Mouse (Mus musculus): ENCODE measurements around the gene Lypd4.

Gene Lypd4

GRCm38 (mm10) chr7:24890281-24891216, 20.8 kb upstream of the Lypd4 start:
- in situ Hi-C loops (cut with MboI; ENCODE audit: low pct_unique_long_range_greater_than_20kb in 1 of 2, low sequenced_read_pairs in 2 of 2, unreplicated experiment in 1 of 2) = no loop called here

- in situ Hi-C loops (cut with MboI; ENCODE audit: low pct_unique_long_range_greater_than_20kb in 1 of 2, low sequenced_read_pairs in 2 of 2, unreplicated experiment in 1 of 2) = no loop called here
These were observed 19.9 kb upstream of the Lypd4 start for GRCm38 (mm10) chr7:24889431-24890220.

GRCm38 (mm10) chr7:24887096-24887495, 17.4 kb upstream of the Lypd4 start:
- in situ Hi-C loops (cut with MboI; ENCODE audit: low pct_unique_long_range_greater_than_20kb in 1 of 2, low sequenced_read_pairs in 2 of 2, unreplicated experiment in 1 of 2) = no loop called here

- in situ Hi-C loops (cut with MboI; ENCODE audit: low pct_unique_long_range_greater_than_20kb in 1 of 2, low sequenced_read_pairs in 2 of 2, unreplicated experiment in 1 of 2) = no loop called here
These were observed 16.5 kb upstream of the Lypd4 start for GRCm38 (mm10) chr7:24886308-24886633.

GRCm38 (mm10) chr7:24885468-24886307, 15.9 kb upstream of the Lypd4 start:
- in situ Hi-C loops (cut with MboI; ENCODE audit: low pct_unique_long_range_greater_than_20kb in 1 of 2, low sequenced_read_pairs in 2 of 2, unreplicated experiment in 1 of 2) = no loop called here

GRCm38 (mm10) chr7:24884693-24885291, 15.1 kb upstream of the Lypd4 start:
- in situ Hi-C loops (cut with MboI; ENCODE audit: low pct_unique_long_range_greater_than_20kb in 1 of 2, low sequenced_read_pairs in 2 of 2, unreplicated experiment in 1 of 2) = no loop called here

- in situ Hi-C loops (cut with MboI; ENCODE audit: low pct_unique_long_range_greater_than_20kb in 1 of 2, low sequenced_read_pairs in 2 of 2, unreplicated experiment in 1 of 2) = no loop called here
These were observed 14.4 kb upstream of the Lypd4 start, which contains the start of gene Rps19 for GRCm38 (mm10) chr7:24883896-24884692. Rps19 (plus strand) TSS chr7:24884371.

GRCm38 (mm10) chr7:24882416-24883199, 12.9 kb upstream of the Lypd4 start:
- in situ Hi-C loops (cut with MboI; ENCODE audit: low pct_unique_long_range_greater_than_20kb in 1 of 2, low sequenced_read_pairs in 2 of 2, unreplicated experiment in 1 of 2) = no loop called here

GRCm38 (mm10) chr7:24879620-24880019, 9.9 kb upstream of the Lypd4 start:
- in situ Hi-C loops (cut with MboI; ENCODE audit: low pct_unique_long_range_greater_than_20kb in 1 of 2, low sequenced_read_pairs in 2 of 2, unreplicated experiment in 1 of 2) = no loop called here

- in situ Hi-C loops (cut with MboI; ENCODE audit: low pct_unique_long_range_greater_than_20kb in 1 of 2, low sequenced_read_pairs in 2 of 2, unreplicated experiment in 1 of 2) = no loop called here
These were observed 7.8 kb upstream of the Lypd4 start for GRCm38 (mm10) chr7:24877588-24877987.

GRCm38 (mm10) chr7:24869080-24869479, 661 bp downstream of the Lypd4 start:
- in situ Hi-C loops (cut with MboI; ENCODE audit: low pct_unique_long_range_greater_than_20kb in 1 of 2, low sequenced_read_pairs in 2 of 2, unreplicated experiment in 1 of 2) = no loop called here

GRCm38 (mm10) chr7:24864156-24864555, 5.6 kb downstream of the Lypd4 start:
- in situ Hi-C loops (cut with MboI; ENCODE audit: low pct_unique_long_range_greater_than_20kb in 1 of 2, low sequenced_read_pairs in 2 of 2, unreplicated experiment in 1 of 2) = no loop called here

GRCm38 (mm10) chr7:24862853-24863252, 6.9 kb downstream of the Lypd4 start:
- in situ Hi-C loops (cut with MboI; ENCODE audit: low pct_unique_long_range_greater_than_20kb in 1 of 2, low sequenced_read_pairs in 2 of 2, unreplicated experiment in 1 of 2) = no loop called here

GRCm38 (mm10) chr7:24861913-24862312, 7.8 kb downstream of the Lypd4 start, which contains the start of gene Gm9844:
Gm9844 (plus strand) TSS chr7:24862213.
- in situ Hi-C loops (cut with MboI; ENCODE audit: low pct_unique_long_range_greater_than_20kb in 1 of 2, low sequenced_read_pairs in 2 of 2, unreplicated experiment in 1 of 2) = no loop called here

GRCm38 (mm10) chr7:24859234-24859633, 10.5 kb downstream of the Lypd4 start:
- in situ Hi-C loops (cut with MboI; ENCODE audit: low pct_unique_long_range_greater_than_20kb in 1 of 2, low sequenced_read_pairs in 2 of 2, unreplicated experiment in 1 of 2) = no loop called here

- in situ Hi-C loops (cut with MboI; ENCODE audit: low pct_unique_long_range_greater_than_20kb in 1 of 2, low sequenced_read_pairs in 2 of 2, unreplicated experiment in 1 of 2) = no loop called here
These were observed 13.2 kb downstream of the Lypd4 start for GRCm38 (mm10) chr7:24856460-24857120.

Data from mouse embryonic stem cell (cell line).